Mouse (Mus musculus) spleen, adult 2 months (tissue): ENCODE data around the gene Syt1.

Experiments
- CTCF ChIP-seq: fragments of 200-500 bp; IDR thresholded peaks from 2 replicates; pipeline ENCODE4 v1.5.1; 2011; ENCODE audit warnings: mild to moderate bottlenecking, inconsistent platforms; ENCODE audit not compliant: insufficient read depth, insufficient read length, insufficient replicate concordance; ENCODE audit errors: extremely low read depth
- POLR2A ChIP-seq: fragments of 200-500 bp; IDR thresholded peaks from 2 replicates; pipeline ENCODE4 v1.6.1; 2011; ENCODE audit warnings: low read depth, low read length, inconsistent platforms

GRCm38 (mm10) chr10:108517076-108517475, 493.7 kb downstream of the Syt1 start:
- TF ChIP-seq CTCF (no peak), POLR2A (no peak)
